In genomic region chrX:167210319-167210728, GRCm38 (mm10) we compare ENCODE assay signal across 8 mouse cellular contexts. TPM values are rescaled to one million over a fixed set of nuclear protein-coding genes. Genes with fewer than 3 reads are reported as not detected.
DNase-seq lines count a peak whose midpoint lies in the region; ATAC-seq and TF ChIP-seq lines count a peak whose summit lies in the region.

No protein-coding gene starts in this region.

- no peak for TF ChIP-seq POLR2A in liver, adult 2 months (IDR thresholded peaks at IDR 0.05; ENCODE audit: extremely low read depth, insufficient read depth, low read length)

- no peaks in the 10 kb centered on the region for H3K79me2 ChIP-seq in liver, adult 2 months (ENCODE audit: control insufficient read depth, insufficient read depth, low read length)

- no peaks in the 10 kb centered on the region for H3K27me3 ChIP-seq in liver, adult 2 months (ENCODE audit: control insufficient read depth, insufficient read depth, low read length)
- no peaks in the 10 kb centered on the region for H3K27me3 ChIP-seq in forebrain, embryonic 14.5 days (replicated peaks; ENCODE audit: control insufficient read depth, insufficient read depth, low read length)
- no peaks in the 10 kb centered on the region; the same call in 1 of the 2 replicates for H3K27me3 ChIP-seq in hindbrain, postnatal 0 days (ENCODE audit: insufficient read depth, low read length)

- no peaks in the 10 kb centered on the region for H3K9me3 ChIP-seq in forebrain, embryonic 14.5 days (replicated peaks; ENCODE audit: control insufficient read depth, low read length)
- no peaks in the 10 kb centered on the region for H3K9me3 ChIP-seq in hindbrain, postnatal 0 days (ENCODE audit: low read length)

- 22% methylated on average over 6 of the region's 6 CpGs for WGBS in liver, adult 2 months
- 64% methylated on average over 6 of the region's 6 CpGs for WGBS in forebrain, embryonic 14.5 days
- WGBS in hindbrain, postnatal 0 days, result 44% methylated on average over 6 of the region's 6 CpGs

- no peaks in the 10 kb centered on the region; the same call in 1 of the 2 replicates for H3K4me1 ChIP-seq in liver, adult 2 months (ENCODE audit: control insufficient read depth, insufficient read depth, low read length)
- no peaks in the 10 kb centered on the region for H3K4me1 ChIP-seq in forebrain, embryonic 14.5 days (ENCODE audit: control insufficient read depth, insufficient read depth, low read length)
- H3K4me1 ChIP-seq in hindbrain, postnatal 0 days (ENCODE audit: insufficient read depth, low read length), result no peaks in the 10 kb centered on the region; the same call in 1 of the 2 replicates

- peak overlapping the region; percentile 34 for H3K9ac ChIP-seq in liver, adult 2 months (ENCODE audit: low read depth, low read length)
- no peak overlapping the region for H3K9ac ChIP-seq in forebrain, embryonic 14.5 days (ENCODE audit: low read length)
- H3K9ac ChIP-seq in hindbrain, postnatal 0 days (replicated peaks; ENCODE audit: low read length), result peak overlapping the region; percentile 21; the same call in 1 of the 2 replicates

- peak; percentile 36 for DNase-seq in liver, adult 2 months (ENCODE audit: extremely low read depth, low read depth, low spot score)
- no peak for DNase-seq in liver
- no peak for DNase-seq in forebrain, embryonic 14.5 days (ENCODE audit: low spot score)
- no peak for DNase-seq in hindbrain, postnatal 0 days (ENCODE audit: low spot score)
- DNase-seq in lung, postnatal 36 days, result peak; percentile 70
- no peak for DNase-seq in right cerebral cortex, adult 2 months (ENCODE audit: low spot score in 2 of 2)
- DNase-seq in cerebellum, adult 9-11 months, result no peak
- DNase-seq in gastrocnemius, postnatal 14 days, result no peak

- peaks cover 5% of the 10 kb centered on the region; the same call in 1 of the 2 replicates for H3K36me3 ChIP-seq in liver, adult 2 months (ENCODE audit: control insufficient read depth, insufficient read depth, low read length)
- peaks cover 6% of the 10 kb centered on the region; the same call in 1 of the 2 replicates for H3K36me3 ChIP-seq in forebrain, embryonic 14.5 days (ENCODE audit: control insufficient read depth, insufficient read depth, low read length)
- H3K36me3 ChIP-seq in hindbrain, postnatal 0 days (ENCODE audit: insufficient read depth, low read length), result no peaks in the 10 kb centered on the region

- intact Hi-C loops in gastrocnemius, postnatal 14 days (cut with DNase I; ENCODE audit: low total_unique reads), result no loop called here

- H3K4me2 ChIP-seq in forebrain, embryonic 14.5 days (ENCODE audit: low read length), result peak overlapping the region; percentile 53; the same call in 1 of the 2 replicates
- H3K4me2 ChIP-seq in hindbrain, postnatal 0 days (ENCODE audit: low read depth, low read length), result peak overlapping the region; percentile 61

- no peak for TF ChIP-seq CTCF in liver, adult 2 months (IDR thresholded peaks at IDR 0.05; ENCODE audit: low read depth, low read length)
- no peak for TF ChIP-seq CTCF in hindbrain, postnatal 0 days (IDR thresholded peaks at IDR 0.05; ENCODE audit: low read depth)

- no peak overlapping the region; the same call in 1 of the 2 replicates for H3K4me3 ChIP-seq in liver, adult 2 months (ENCODE audit: insufficient read depth, low read depth, low read length)
- H3K4me3 ChIP-seq in forebrain, embryonic 14.5 days (ENCODE audit: low read depth, low read length), result peak overlapping the region; percentile 46; the same call in 1 of the 2 replicates
- H3K4me3 ChIP-seq in hindbrain, postnatal 0 days (ENCODE audit: low read length), result no peak overlapping the region; the same call in 1 of the 2 replicates

- peak overlapping the region; percentile 54 for H3K27ac ChIP-seq in liver, adult 2 months (replicated peaks; ENCODE audit: insufficient read depth, low read depth, low read length)
- no peak overlapping the region for H3K27ac ChIP-seq in forebrain, embryonic 14.5 days (ENCODE audit: low read depth, low read length)
- H3K27ac ChIP-seq in hindbrain, postnatal 0 days, result peak overlapping the region; percentile 86; the same call in 1 of the 2 replicates

- no peak for ATAC-seq in forebrain, embryonic 14.5 days
- ATAC-seq in hindbrain, postnatal 0 days, result no peak

RNA-seq across cellular contexts. Expression of gene Tmsb4x, which starts 1.2 kb away (rescaled TPM):
- total RNA-seq in liver, adult 2 months (2014; rRNA removed), result 319 and 478 TPM in 2 replicates
- polyA plus RNA-seq in liver, adult 2 months (2012; rRNA removed), result 19.4 and 22.9 TPM in 2 replicates
- 7,141 and 7,206 TPM in 2 replicates for polyA plus RNA-seq in forebrain, embryonic 14.5 days (2014; fragmentation: Nextera tagmentation; extraction: Ambion mirVana)
- 879 and 1,090 TPM in 2 replicates for total RNA-seq in hindbrain, postnatal 0 days (2014; rRNA removed)
- 4,785 and 5,074 TPM in 2 replicates for polyA plus RNA-seq in hindbrain, postnatal 0 days (2015; fragmentation: Nextera tagmentation; extraction: Ambion mirVana)
- total RNA-seq in gastrocnemius, postnatal 14 days (2021), result 100 to 1,000 TPM; 342 to 412 TPM

RNA-seq across cellular contexts. Expression of gene Tlr8, which starts 53.8 kb away (rescaled TPM):
- 3.1 and 3.6 TPM in 2 replicates for total RNA-seq in liver, adult 2 months (2014; rRNA removed)
- 0.09 and 0.10 TPM in 2 replicates for polyA plus RNA-seq in liver, adult 2 months (2012; rRNA removed)
- polyA plus RNA-seq in forebrain, embryonic 14.5 days (2014; fragmentation: Nextera tagmentation; extraction: Ambion mirVana), result 0.17 and 0.22 TPM in 2 replicates
- total RNA-seq in hindbrain, postnatal 0 days (2014; rRNA removed), result 0.26 and 0.40 TPM in 2 replicates
- polyA plus RNA-seq in hindbrain, postnatal 0 days (2015; fragmentation: Nextera tagmentation; extraction: Ambion mirVana), result 0.10 and 0.28 TPM in 2 replicates
- under 1 TPM; 0.45 to 0.95 TPM for total RNA-seq in gastrocnemius, postnatal 14 days (2021)

Comparison
In these comparisons a context has a peak if more than half of its experiments do, and no peak if none do; other contexts are left out.
1. DNase-seq: peak in liver, adult 2 months (single experiment) and lung, postnatal 36 days (single experiment); none in liver (single experiment), forebrain, embryonic 14.5 days (single experiment), hindbrain, postnatal 0 days (single experiment), right cerebral cortex, adult 2 months (0 of 2), cerebellum, adult 9-11 months (single experiment) and gastrocnemius, postnatal 14 days (single experiment).